Mouse (Mus musculus): ENCODE results near the gene Hoxc11.

The Hoxc11 gene

GRCm38 (mm10) chr15:102965003-102965891 lies 11.0 kb downstream of the Hoxc11 start:
- DNase-seq (ENCODE audit: low spot score in 2 of 2), result no peak

DNA sequence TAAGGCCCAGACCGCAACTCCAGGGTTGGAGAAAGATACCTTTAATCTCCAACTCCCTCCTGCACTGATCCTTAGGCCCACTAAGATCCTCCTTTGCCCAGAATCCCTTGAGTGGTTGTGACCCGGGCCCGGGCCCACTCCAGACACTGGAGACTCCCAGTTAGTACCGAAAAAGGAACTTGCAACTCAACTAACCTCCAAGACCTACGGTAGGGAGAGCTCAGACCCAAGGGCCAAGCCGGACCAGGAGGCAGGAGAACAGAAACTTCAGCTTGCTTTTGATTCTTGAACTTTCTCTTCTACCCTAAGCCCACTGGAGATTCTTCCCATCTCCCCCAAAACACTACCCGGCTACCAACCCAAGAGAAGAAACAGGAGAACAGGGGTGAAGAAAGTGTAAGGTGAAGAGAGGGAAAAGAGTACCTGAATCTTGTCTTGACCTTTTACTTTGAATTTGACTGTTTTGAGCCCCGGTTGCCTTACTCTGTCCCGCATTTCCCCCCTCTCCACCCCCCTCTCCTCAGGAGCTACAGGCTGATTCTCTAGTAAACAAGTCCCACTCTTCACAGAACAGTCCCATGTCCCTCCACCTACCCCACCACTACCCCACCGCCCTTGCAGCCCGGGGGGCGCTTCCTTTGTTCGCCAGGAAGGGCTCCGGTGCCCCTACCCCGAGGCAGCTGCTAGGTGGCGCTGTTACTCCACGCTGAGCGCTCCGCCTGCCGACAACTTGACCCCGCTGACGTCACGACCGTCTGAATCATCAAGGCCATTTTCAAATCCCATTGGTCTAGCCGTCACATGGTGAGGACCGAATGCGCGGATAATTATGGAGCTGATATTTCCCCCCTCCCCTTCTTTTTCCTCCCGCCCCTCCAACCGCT lies 11.9 kb downstream of the Hoxc11 start:
- DNase-seq (ENCODE audit: low spot score in 2 of 2), result peak in 1 of 2 experiments; percentile 44

DNA sequence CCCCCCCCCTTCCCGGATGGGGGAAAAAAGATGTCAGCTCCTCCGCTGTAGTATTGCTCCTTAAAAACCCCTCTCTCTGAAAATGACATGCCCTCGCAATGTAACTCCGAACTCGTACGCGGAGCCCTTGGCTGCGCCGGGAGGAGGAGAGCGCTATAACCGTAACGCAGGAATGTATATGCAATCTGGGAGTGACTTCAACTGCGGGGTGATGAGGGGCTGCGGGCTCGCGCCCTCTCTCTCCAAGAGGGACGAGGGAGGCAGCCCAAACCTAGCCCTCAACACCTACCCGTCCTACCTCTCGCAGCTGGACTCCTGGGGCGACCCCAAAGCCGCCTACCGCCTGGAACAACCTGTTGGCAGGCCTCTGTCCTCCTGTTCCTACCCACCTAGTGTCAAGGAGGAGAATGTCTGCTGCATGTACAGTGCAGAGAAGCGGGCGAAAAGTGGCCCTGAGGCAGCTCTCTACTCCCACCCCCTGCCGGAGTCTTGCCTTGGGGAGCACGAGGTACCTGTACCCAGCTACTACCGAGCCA lies 12.6 kb downstream of the Hoxc11 start, which contains the start of gene Hoxc10:
Gene Hoxc10 (plus strand): TSS at position 21 of the 536 bp plus-strand sequence.
- DNase-seq (ENCODE audit: low spot score in 2 of 2), result no peak

DNA sequence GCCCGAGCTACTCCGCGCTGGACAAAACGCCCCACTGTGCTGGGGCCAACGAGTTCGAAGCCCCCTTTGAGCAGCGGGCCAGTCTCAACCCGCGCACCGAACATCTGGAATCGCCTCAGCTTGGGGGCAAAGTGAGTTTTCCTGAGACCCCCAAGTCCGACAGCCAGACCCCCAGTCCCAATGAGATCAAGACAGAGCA lies 13.0 kb downstream of the Hoxc11 start, which contains the start of gene Hoxc5:
Gene Hoxc5 (plus strand): TSS at position 132 of the 199 bp plus-strand sequence.
- DNase-seq (ENCODE audit: low spot score in 2 of 2), result no peak

DNA sequence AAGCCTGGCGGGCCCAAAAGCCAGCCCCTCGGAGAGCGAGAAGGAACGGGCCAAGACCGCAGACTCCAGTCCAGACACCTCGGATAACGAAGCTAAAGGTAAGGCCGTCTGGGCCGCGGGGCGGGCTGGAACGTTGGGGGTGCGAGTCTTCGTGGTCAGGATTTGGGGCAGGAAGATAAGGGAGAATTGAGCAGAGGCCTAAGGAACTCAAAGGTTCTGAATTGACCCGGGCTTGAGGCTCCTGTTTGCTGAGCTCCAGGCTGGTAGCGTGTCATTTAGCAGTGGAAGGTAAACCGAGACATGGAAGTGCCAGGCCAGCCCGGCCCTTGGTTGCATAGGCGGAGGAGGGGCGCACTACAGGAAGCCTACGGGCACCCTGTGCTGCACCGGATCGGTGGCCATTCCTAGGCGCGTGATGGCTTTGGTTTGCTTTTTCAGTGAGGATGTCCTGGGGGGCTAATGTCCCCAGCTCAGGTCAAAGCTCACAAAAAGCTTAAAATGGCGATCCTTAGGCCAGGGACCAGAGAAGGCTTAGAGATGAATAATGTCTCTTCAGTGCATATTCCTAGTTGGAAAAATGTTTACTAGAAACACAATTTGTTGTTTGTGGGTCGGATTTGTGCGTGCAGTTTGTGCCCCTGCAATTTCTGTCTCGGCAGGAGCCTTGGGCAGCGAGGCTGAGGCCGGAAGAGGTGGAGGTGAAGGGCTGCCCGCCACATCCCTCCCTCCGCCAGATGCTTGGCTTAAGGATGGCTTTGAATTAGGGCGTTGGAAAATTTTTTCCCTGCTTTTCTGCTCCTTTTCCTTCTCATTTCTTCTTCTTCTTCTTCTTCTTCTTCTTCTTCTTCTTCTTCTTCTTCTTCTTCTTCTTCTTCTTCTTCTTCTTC lies 13.5 kb downstream of the Hoxc11 start:
- DNase-seq (ENCODE audit: low spot score in 2 of 2), result no peak

- DNase-seq (ENCODE audit: low spot score in 2 of 2), result no peak
Observed at GRCm38 (mm10) chr15:102969296-102969695, 15.1 kb downstream of the Hoxc11 start.

- DNase-seq (ENCODE audit: low spot score in 2 of 2), result no peak
Observed at GRCm38 (mm10) chr15:102970740-102971139, 16.5 kb downstream of the Hoxc11 start.

- no peak for DNase-seq (ENCODE audit: low spot score in 2 of 2)
Observed at GRCm38 (mm10) chr15:102972254-102972653, 18.0 kb downstream of the Hoxc11 start.

DNA sequence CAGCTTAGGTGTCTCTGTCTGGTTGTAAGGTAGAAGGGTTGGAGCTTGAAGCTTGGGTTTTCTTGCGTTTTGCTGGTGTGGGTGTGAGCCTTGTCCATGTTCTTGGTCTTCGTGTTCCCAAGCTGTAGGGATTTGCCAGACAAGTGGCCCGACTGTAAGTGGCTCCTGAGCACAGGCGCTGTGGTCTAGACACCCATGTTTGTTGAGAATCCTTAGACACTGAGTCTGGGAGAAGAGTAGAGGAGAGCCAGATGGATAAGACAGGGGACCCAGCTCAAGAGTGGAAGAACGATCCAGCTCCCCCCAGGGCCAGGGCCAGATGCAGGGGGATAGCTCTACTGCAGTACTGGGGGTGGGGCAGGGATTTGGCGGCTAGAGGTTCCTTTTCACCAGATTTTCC lies 18.5 kb downstream of the Hoxc11 start:
- DNase-seq (ENCODE audit: low spot score in 2 of 2), result no peak

DNA sequence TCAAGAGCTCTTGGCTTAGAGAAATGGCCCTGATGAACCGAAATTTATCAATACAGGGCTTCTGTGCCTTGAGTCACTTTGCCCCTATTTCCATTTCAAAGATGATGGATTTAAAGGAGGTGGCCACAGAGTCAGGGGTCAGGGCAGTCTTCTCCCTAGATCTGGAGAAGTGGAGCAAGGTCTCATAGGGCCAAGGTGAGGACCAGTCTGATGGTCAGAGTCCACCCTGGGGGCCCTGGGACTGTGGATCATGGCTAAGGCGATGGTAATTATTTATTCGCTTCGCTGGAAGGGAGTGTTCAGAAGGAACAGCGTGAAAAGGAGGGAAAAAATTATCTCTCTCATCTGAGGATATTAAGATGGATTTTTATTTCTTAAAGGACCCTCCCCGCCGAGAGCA lies 20.8 kb downstream of the Hoxc11 start:
- no peak for DNase-seq (ENCODE audit: low spot score in 2 of 2)

DNA sequence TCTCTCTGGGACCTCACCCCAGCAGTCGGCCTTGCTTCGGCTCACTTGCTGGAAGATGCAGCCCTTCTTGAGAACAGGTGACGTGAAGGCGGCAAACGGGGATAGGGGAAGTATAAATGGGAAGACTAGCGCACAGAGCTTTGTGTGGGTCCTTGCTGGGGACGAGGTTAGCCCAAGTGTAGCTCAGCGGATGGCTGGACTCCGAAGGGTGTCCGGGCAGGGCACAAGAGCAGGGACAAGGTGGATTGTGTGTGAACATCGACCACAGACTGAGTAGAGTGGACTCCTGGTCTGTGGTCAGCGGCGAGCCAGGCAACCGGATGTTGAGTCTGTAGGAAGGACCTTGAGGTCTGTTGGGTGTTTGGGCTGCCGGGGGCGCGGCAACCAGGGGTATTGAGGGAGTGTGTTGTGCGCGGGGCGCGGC lies 21.5 kb downstream of the Hoxc11 start:
- no peak for DNase-seq (ENCODE audit: low spot score in 2 of 2)

DNA sequence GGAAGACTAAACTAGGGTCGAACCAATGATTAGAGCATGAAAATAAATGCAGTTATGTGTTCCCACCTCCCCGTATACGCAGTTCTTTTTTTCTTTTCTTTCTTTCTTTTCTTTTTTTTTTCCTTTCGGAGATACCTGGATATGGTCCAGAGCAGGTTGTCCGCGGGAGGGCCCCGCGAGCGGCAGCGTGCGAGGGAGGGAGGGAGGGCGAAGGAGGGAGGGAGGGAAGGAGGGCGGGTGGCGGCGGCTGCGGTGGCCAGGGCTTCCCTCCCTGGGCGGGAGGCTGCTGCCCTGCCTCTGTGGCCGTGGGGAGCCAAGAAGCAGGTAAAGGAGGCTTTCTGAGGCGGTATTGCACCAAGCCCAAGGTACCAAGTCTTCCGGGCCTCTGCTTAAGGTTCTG lies 21.9 kb downstream of the Hoxc11 start, which contains the start of gene Hoxc9:
Gene Hoxc9 (plus strand): TSS at position 269 of the 400 bp plus-strand sequence.
- no peak for DNase-seq (ENCODE audit: low spot score in 2 of 2)

DNA sequence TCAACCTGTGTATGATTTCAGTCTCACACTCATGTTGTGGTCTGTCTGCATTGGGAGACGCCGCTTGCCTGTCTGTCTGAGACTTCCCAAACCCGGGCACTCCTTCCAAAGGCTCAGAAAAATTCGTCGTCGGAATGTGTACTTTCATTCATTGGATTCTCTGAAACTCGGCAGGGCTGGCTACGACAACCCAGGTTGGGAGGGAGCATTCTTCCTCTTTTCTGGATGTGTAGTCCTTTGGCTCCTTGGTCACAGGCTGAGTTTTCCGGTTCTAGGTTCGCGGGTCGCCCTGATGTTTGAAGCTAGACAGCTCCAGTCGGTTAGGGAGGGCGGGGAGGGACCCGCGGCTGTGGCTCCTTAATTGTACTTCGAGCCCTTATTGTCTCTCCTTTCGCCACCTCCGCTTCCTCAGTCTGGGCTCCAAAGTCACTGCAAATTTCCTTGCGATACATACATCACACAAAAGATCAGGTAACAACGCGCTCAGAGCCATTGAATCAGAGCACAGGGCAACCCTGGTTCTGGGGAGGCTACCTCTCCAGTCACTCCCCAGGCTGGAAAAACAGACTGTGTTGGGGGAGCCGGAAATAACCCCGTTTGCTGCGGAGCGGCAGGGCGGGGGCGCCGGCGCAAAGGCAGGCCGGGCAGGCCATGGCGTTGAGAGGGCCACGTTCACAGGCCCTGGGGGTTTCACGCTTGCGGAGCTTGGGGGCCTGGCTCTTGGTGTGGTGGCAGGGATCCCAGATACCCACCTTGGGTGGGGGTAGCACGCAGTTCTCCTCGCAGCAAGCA lies 22.6 kb downstream of the Hoxc11 start:
- DNase-seq (ENCODE audit: low spot score in 2 of 2), result no peak

DNA sequence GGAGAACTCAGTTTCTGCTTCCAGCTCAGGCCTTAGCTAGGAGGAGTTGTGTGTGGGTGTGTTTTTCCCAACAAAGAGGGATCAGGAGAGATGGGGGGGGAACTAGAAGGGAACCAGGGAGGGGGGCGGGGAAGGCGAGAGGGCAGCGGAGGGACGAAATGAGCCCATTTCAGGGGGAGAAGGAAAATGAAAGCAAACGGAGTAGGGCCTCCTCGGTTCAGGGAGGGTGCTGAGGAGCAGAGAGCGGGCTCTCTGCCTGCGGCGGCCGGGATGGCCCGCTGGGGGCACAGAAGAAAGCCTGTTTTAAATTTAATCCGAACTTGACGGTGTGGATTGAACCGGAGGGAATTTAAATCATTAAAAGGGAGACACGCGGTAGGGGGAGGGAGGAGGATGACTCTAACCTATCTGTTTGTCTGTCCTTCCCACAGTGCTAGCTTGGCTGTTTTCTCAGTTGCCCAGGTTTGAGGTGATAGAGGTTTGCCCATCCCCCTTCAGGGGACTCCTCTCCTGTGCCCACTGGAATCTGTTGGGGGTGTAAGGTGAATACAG lies 23.3 kb downstream of the Hoxc11 start:
- no peak for DNase-seq (ENCODE audit: low spot score in 2 of 2)

GRCm38 (mm10) chr15:102978615-102979515 lies 24.6 kb downstream of the Hoxc11 start:
- DNase-seq (ENCODE audit: low spot score in 2 of 2), result no peak

GRCm38 (mm10) chr15:102979936-102980335 lies 25.7 kb downstream of the Hoxc11 start:
- no peak for DNase-seq (ENCODE audit: low spot score in 2 of 2)

GRCm38 (mm10) chr15:102980352-102980751 lies 26.1 kb downstream of the Hoxc11 start:
- no peak for DNase-seq (ENCODE audit: low spot score in 2 of 2)

GRCm38 (mm10) chr15:102980912-102981311 lies 26.7 kb downstream of the Hoxc11 start:
- no peak for DNase-seq (ENCODE audit: low spot score in 2 of 2)
